Mouse (Mus musculus) stomach, embryonic 15.5 days (tissue): ENCODE results near the gene Bad. TPM values are rescaled to one million over a fixed set of nuclear protein-coding genes. Genes with fewer than 3 reads are reported as not detected.

ENCODE experiments used
- ATAC-seq: fragments of 200-750 bp; cut with Nextera tagmentation; 2 replicates; pipeline ENCODE4 v1.8.0; 2017; ENCODE audit warnings: low read depth, moderate number of reproducible peaks, moderate TSS enrichment; ENCODE audit not compliant: insufficient read depth, low FRiP score
- H3K27ac ChIP-seq: fragments of 300-500 bp; sonication (generic); 2 replicates; pipeline ENCODE4 v1.5.1; 2015; ENCODE audit warnings: mild to moderate bottlenecking, inconsistent platforms
- H3K27me3 ChIP-seq: fragments of 300-500 bp; sonication (generic); replicated peaks from 2 replicates; pipeline ENCODE4 v1.6.1; 2015; ENCODE audit warnings: inconsistent platforms
- H3K36me3 ChIP-seq: fragments of 300-500 bp; sonication (generic); 2 replicates; pipeline ENCODE4 v1.6.1; 2015; ENCODE audit warnings: inconsistent platforms
- H3K4me1 ChIP-seq: fragments of 300-500 bp; sonication (generic); 2 replicates; pipeline ENCODE4 v1.6.1; 2015; ENCODE audit warnings: inconsistent platforms
- H3K4me2 ChIP-seq: fragments of 300-500 bp; sonication (generic); 2 replicates; pipeline ENCODE4 v1.6.1; 2015; ENCODE audit warnings: mild to moderate bottlenecking, inconsistent platforms
- H3K4me3 ChIP-seq: fragments of 300-500 bp; sonication (generic); replicated peaks from 2 replicates; pipeline ENCODE4 v1.5.1; 2015; ENCODE audit warnings: inconsistent platforms
- H3K9ac ChIP-seq: fragments of 300-500 bp; sonication (generic); 2 replicates; pipeline ENCODE4 v1.6.1; 2015; ENCODE audit warnings: inconsistent platforms
- H3K9me3 ChIP-seq: fragments of 300-500 bp; sonication (generic); 2 replicates; pipeline ENCODE4 v1.6.1; 2016; ENCODE audit warnings: inconsistent platforms
- WGBS: fragments of 180-500 bp; shearing (Covaris S2); methylation state at CpG from one replicate; pipeline ENCODE4 v1.1.7; 2015; 5-methylcytosine and 5-hydroxymethylcytosine counted together
- polyA plus RNA-seq: library from polyadenylated mRNA; unstranded; fragments of >200 nt; fragmentation: Nextera tagmentation; extraction: Ambion mirVana; gene quantifications from 2 replicates; pipeline ENCODE4 v1.2.1, GENCODE M21; 2015

Bad gene
- polyA plus RNA-seq, 1 experiment from 2014 or later, result 75.8 TPM

GRCm38 (mm10) chr19:6942249-6942691, 609 bp downstream of the Bad start, which contains the start of gene Gpr137:
TSS of gene Gpr137 (minus strand) at chr19:6942480.
- Histone ChIP-seq H3K4me1 (peaks cover 26% of the 10 kb centered on the region), H3K9me3 (no peaks in the 10 kb centered on the region), H3K27me3 (no peaks in the 10 kb centered on the region), H3K27ac (peak within 1 kb of the TSS; percentile 98), H3K4me2 (peak within 1 kb of the TSS; percentile 98), H3K36me3 (no peaks in the 10 kb centered on the region), H3K9ac (peak within 1 kb of the TSS; percentile 88), H3K4me3 (peak within 1 kb of the TSS; percentile 72)
- peak; percentile 91 for ATAC-seq
- under 1% methylated on average over 27 of the region's 27 CpGs for WGBS

GRCm38 (mm10) chr19:6942764-6943163, 1.1 kb downstream of the Bad start:
- peaks cover 27% of the 10 kb centered on the region for H3K4me1 ChIP-seq
- no peaks in the 10 kb centered on the region for H3K36me3 ChIP-seq
- H3K9me3 ChIP-seq, result no peaks in the 10 kb centered on the region
- WGBS, result 22% methylated on average over 5 of the region's 5 CpGs
- H3K4me3 ChIP-seq, result peak overlapping the region; percentile 72
- H3K4me2 ChIP-seq, result peak overlapping the region; percentile 98
- peak overlapping the region; percentile 81 for H3K9ac ChIP-seq
- peak; percentile 0; the same call in 1 of the 2 replicates for ATAC-seq
- no peaks in the 10 kb centered on the region for H3K27me3 ChIP-seq
- H3K27ac ChIP-seq, result peak overlapping the region; percentile 98

- no peaks in the 10 kb centered on the region for H3K36me3 ChIP-seq
- H3K9me3 ChIP-seq, result no peaks in the 10 kb centered on the region
- H3K4me1 ChIP-seq, result peaks cover 27% of the 10 kb centered on the region
- no peak overlapping the region for H3K4me2 ChIP-seq
- no peaks in the 10 kb centered on the region for H3K27me3 ChIP-seq
- no peak for ATAC-seq
- H3K4me3 ChIP-seq, result no peak overlapping the region
- H3K9ac ChIP-seq, result no peak overlapping the region
- no peak overlapping the region for H3K27ac ChIP-seq
- WGBS, result 94% methylated on average over 6 of the region's 6 CpGs
These were observed 2.0 kb downstream of the Bad start for GRCm38 (mm10) chr19:6943709-6944108.

- no peak overlapping the region for H3K4me2 ChIP-seq
- H3K4me1 ChIP-seq, result peaks cover 20% of the 10 kb centered on the region
- no peaks in the 10 kb centered on the region for H3K27me3 ChIP-seq
- no peaks in the 10 kb centered on the region for H3K36me3 ChIP-seq
- no peak overlapping the region for H3K27ac ChIP-seq
- H3K4me3 ChIP-seq, result no peak overlapping the region
- H3K9ac ChIP-seq, result no peak overlapping the region
- WGBS, result 54% methylated on average over 4 of the region's 4 CpGs
- H3K9me3 ChIP-seq, result no peaks in the 10 kb centered on the region
- ATAC-seq, result no peak
These were observed 6.1 kb downstream of the Bad start for GRCm38 (mm10) chr19:6947742-6948141.

GRCm38 (mm10) chr19:6948186-6948585, 6.5 kb downstream of the Bad start:
- peaks cover 20% of the 10 kb centered on the region for H3K4me1 ChIP-seq
- 84% methylated on average over 4 of the region's 4 CpGs for WGBS

GRCm38 (mm10) chr19:6949532-6949931, 7.9 kb downstream of the Bad start:
- Histone ChIP-seq H3K27ac (no peak overlapping the region), H3K9ac (no peak overlapping the region), H3K36me3 (0 out of 2 replicates have a peak, but pooled peaks cover 4% of the 10 kb centered on the region), H3K27me3 (no peaks in the 10 kb centered on the region), H3K9me3 (no peaks in the 10 kb centered on the region), H3K4me1 (peaks cover 18% of the 10 kb centered on the region), H3K4me3 (no peak overlapping the region), H3K4me2 (0 out of 2 replicates have a peak overlapping the region, but pooled peaks have one; percentile 78)
- 80% methylated on average over 5 of the region's 5 CpGs for WGBS
- no peak for ATAC-seq

More at GRCm38 (mm10) chr19:6948186-6948585, 6.5 kb downstream of the Bad start:
- Histone ChIP-seq H3K27me3 (no peaks in the 10 kb centered on the region), H3K9ac (no peak overlapping the region), H3K27ac (no peak overlapping the region), H3K36me3 (no peaks in the 10 kb centered on the region), H3K9me3 (no peaks in the 10 kb centered on the region), H3K4me2 (no peak overlapping the region), H3K4me3 (no peak overlapping the region)
- ATAC-seq, result no peak

DNA sequence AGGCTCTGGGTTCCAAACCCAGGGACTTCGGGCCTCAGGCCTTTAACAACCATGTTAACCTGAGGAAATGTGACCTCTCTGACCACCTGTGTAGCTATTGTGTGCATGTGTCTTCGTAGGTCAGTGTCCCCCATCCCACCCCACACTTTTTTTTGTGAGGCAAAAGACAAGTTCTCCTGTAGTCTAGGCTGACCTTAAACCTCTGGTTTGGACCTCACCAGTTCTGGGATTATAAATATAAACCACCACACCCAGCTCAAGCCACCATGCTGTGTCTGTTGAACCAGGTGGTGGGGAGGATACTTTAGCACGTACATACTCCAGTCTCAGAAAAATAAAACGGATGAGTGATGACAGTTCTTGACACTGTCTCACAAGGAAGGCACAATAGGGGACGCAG, 8.3 kb downstream of the Bad start:
- H3K9me3 ChIP-seq, result no peaks in the 10 kb centered on the region
- 58% methylated on average over 5 of the region's 5 CpGs for WGBS
- peaks cover 7% of the 10 kb centered on the region; the same call in 1 of the 2 replicates for H3K36me3 ChIP-seq
- peak overlapping the region; percentile 78 for H3K4me2 ChIP-seq
- peaks cover 18% of the 10 kb centered on the region for H3K4me1 ChIP-seq
- no peaks in the 10 kb centered on the region for H3K27me3 ChIP-seq
- H3K4me3 ChIP-seq, result peak overlapping the region; percentile 59
- peak overlapping the region; percentile 97; the same call in 1 of the 2 replicates for H3K27ac ChIP-seq
- ATAC-seq, result no peak
- H3K9ac ChIP-seq, result no peak overlapping the region

DNA sequence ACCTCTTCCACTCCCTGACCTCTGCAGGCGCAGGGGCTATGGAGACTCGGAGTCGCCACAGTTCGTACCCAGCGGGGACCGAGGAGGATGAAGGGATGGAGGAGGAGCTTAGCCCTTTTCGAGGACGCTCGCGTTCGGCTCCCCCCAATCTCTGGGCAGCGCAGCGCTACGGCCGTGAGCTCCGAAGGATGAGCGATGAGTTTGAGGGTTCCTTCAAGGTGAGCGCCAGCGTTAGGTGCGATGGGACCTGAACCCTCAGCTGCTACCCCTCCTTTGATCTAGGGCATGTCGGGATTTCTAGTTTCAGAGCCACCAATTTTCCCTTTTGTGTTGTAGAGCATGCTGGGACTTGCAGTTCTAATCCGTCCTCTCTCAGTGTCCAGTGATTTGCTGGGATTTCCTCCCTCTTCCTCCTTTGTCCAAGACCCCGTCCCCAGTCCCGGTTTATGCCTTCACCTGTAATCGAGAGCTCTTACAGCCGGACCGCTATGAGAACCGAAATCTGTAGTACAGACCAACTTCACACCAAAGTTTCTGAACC, 9.0 kb downstream of the Bad start:
- Histone ChIP-seq H3K36me3 (peaks cover 14% of the 10 kb centered on the region), H3K4me1 (peaks cover 18% of the 10 kb centered on the region), H3K9me3 (no peaks in the 10 kb centered on the region), H3K27ac (peak overlapping the region; percentile 97), H3K4me3 (peak overlapping the region; percentile 59), H3K4me2 (peak overlapping the region; percentile 78), H3K9ac (peak overlapping the region; percentile 75), H3K27me3 (no peaks in the 10 kb centered on the region)
- ATAC-seq, result peak; percentile 15; the same call in 1 of the 2 replicates
- under 1% methylated on average over 28 of the region's 28 CpGs for WGBS

- Histone ChIP-seq H3K36me3 (peaks cover 21% of the 10 kb centered on the region), H3K27ac (peak overlapping the region; percentile 97), H3K9ac (peak overlapping the region; percentile 75), H3K4me3 (peak overlapping the region; percentile 59), H3K9me3 (no peaks in the 10 kb centered on the region), H3K27me3 (no peaks in the 10 kb centered on the region), H3K4me1 (peaks cover 18% of the 10 kb centered on the region), H3K4me2 (peak overlapping the region; percentile 78)
- WGBS, result under 1% methylated on average over 35 of the region's 35 CpGs
- peak; percentile 72 for ATAC-seq
These were observed 9.8 kb downstream of the Bad start for GRCm38 (mm10) chr19:6951381-6951968.

DNA sequence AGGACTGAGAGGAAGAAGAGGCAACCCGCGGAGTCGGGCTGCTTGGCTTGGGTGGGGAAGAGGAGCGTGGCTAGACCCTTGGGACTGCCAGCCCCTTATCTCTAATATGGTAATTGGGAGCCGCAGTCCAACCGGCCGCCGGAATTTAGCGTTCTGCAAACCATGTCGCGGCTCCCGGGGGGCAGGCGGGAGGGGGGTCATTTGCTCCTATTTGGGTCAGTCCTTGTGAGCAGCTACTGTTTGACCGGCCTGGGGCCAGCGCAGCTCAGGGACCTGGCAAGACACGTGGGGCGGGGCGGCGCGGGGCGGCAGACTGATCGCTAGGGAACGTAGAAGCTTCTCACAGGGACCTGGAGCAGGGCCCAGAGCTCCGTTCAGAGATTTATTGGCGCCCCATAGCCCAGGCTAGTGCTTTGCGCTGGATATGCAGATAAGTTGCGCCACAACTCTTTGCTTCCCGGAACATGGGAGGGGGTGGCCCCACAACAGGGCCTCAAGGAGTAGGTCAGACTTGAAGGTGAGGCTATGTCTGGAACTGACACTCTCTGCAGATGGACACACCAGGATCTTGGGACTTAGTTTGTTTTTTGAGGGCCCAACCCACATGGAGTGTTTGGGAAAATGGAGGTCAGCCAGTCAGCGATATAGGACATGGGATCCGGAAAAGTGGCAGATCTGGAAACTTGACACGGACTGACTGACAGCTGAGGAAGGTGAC, 10.5 kb downstream of the Bad start:
- no peaks in the 10 kb centered on the region for H3K9me3 ChIP-seq

DNA sequence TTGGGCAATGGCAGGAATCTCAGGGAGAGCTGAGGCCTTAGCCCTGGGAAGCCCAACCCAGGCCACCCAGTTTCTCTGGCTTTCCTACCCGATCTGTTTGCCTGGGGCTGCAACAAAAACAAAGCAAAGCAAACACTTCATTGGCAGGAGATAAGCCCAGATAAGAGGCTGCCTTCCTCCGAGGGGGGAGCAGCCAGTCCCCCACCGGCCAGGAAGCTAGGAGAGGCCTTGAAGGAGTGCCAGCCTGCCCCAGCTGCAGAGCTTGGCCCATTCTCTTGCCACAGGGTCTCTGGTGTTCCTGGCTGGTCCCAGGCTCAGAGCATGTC, 11.0 kb downstream of the Bad start:
- Histone ChIP-seq H3K4me2 (peak overlapping the region; percentile 78), H3K27ac (peak overlapping the region; percentile 97), H3K4me3 (peak overlapping the region; percentile 59), H3K9ac (peak overlapping the region; percentile 4; the same call in 1 of the 2 replicates), H3K36me3 (peaks cover 33% of the 10 kb centered on the region), H3K27me3 (no peaks in the 10 kb centered on the region), H3K9me3 (no peaks in the 10 kb centered on the region), H3K4me1 (peaks cover 15% of the 10 kb centered on the region)
- ATAC-seq, result peak; percentile 29
- 8% methylated on average over 3 of the region's 3 CpGs for WGBS

More for the DNA sequence above, 10.5 kb downstream of the Bad start:
- Histone ChIP-seq H3K27me3 (no peaks in the 10 kb centered on the region), H3K4me1 (peaks cover 16% of the 10 kb centered on the region), H3K27ac (peak overlapping the region; percentile 97), H3K9ac (peak overlapping the region; percentile 4), H3K4me3 (peak overlapping the region; percentile 59), H3K36me3 (peaks cover 28% of the 10 kb centered on the region), H3K4me2 (peak overlapping the region; percentile 78)
- ATAC-seq, result peak; percentile 29
- WGBS, result 3% methylated on average over 31 of the region's 31 CpGs

- H3K27me3 ChIP-seq, result no peaks in the 10 kb centered on the region
- peaks cover 45% of the 10 kb centered on the region for H3K36me3 ChIP-seq
- no peak overlapping the region for H3K27ac ChIP-seq
- H3K4me2 ChIP-seq, result no peak overlapping the region
- no peak overlapping the region for H3K4me3 ChIP-seq
- WGBS, result 49% methylated on average over 9 of the region's 9 CpGs
- no peak for ATAC-seq
- H3K9me3 ChIP-seq, result no peaks in the 10 kb centered on the region
- H3K9ac ChIP-seq, result no peak overlapping the region
- H3K4me1 ChIP-seq, result peaks cover 15% of the 10 kb centered on the region
These were observed 12.4 kb downstream of the Bad start for GRCm38 (mm10) chr19:6954046-6954445.
